Mouse (Mus musculus) E14TG2a.4 (cell line): ENCODE measurements at regions not wholly inside any gene's neighbourhood (a gene's known extent, or its start where the extent isn't known, plus 50 kb on each side); places are given as distances from the start of the nearest gene placed in this dataset.

Experiments used
- CTCF ChIP-seq: conservative IDR thresholded peaks from 2 replicates; pipeline ENCODE4 v1.5.1; 2014; ENCODE audit warnings: low read length
- POU5F1 ChIP-seq: IDR thresholded peaks from 2 replicates; pipeline ENCODE4 v1.6.1; 2014; ENCODE audit warnings: low read length, borderline replicate concordance

DNA sequence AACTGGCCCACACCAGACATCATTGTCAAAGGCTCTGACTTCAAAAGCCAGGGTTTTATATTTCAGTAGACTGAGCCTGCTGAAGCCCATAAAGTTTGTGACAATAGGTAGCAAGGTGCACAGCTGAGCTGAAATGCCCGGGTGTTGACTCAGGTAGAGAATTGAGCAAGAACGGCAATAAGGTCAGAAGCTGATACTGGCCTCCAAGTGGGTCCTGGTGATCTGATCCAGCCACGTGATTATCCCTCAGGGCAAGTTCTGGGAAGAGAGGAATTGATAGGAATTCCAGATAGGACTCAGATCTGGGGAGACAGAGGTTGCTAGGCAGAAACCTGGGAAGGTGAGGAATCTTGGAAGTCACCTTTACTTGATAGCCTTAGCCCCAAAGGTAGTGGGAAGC is 170.4 kb downstream of the Tfap2a start:
- TF ChIP-seq CTCF (no peak), POU5F1 (no peak)
